Mouse (Mus musculus) kidney, adult 18-20 months (tissue): ENCODE results near the gene Lgr6.

Experiments
- DNase-seq: peaks from one replicate; pipeline ENCODE4 v3.0.0; 2021

Lgr6 gene

DNA sequence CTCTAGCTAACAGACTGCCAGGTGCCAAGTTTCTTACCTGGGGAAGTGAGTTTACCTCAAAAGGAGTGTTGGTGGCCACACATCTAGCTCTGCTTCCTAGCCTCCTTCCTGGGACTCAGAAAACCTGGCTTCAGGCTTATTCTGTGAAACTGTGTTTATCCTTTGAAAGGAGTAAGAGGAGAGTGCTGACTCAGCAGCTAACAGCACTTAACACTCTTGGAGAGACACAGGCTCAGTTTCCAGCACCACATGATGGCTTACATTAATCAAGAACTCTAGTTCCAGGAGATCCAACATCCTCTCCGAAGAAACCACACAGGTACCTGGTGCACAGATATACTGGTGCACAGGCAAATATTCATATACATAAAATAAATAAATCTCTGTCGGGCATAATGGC is 162.2 kb downstream of the Lgr6 start:
- DNase-seq, result no peak

DNA sequence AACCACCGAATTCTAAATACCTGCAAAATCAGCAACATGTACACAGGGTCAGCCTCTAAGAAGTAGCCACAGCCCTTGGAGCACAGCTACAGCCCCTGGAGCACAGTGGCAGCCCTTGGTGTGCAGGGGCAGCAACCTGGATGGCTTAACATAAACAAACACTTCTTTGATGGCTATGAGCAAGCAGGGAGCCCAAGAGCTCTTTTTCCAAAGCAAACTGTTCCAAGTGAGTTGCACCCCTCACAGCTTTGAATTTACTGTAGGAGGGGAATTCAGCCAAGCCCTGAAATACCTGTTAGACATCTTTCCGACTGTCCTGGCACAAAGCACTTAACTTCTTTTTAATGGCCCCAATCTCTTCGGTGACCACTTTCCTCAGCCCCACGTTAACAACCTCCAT is 164.2 kb downstream of the Lgr6 start:
- DNase-seq, result no peak

DNA sequence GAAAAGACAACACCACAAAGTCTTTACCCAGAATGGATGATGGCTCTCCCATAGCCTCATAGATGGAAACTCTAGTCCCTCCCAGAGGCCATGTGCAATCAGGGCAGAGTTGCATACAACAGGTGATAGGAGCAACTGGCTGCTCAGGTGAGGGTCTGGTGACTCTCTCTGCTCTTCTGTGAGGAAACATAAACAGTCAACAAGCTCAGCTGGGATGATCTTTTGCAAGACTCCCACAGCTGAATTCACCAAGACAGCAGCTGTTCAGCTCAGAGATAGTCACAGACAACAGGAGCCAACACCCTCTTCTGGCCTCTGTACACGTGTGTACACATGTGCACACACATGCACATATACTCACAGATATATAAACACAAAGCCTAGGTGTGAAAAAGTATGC is 166.8 kb downstream of the Lgr6 start:
- DNase-seq, result no peak

GRCm38 (mm10) chr1:134936335-134936734 is 168.7 kb downstream of the Lgr6 start:
- DNase-seq, result no peak
